Mouse (Mus musculus) brown adipose tissue, adult 24 weeks (tissue): ENCODE measurements at regions not wholly inside any gene's neighbourhood (a gene's known extent, or its start where the extent isn't known, plus 50 kb on each side); places are given as distances from the start of the nearest gene placed in this dataset.
A peak's percentile ranks its signal among the peaks of the same experiment; 100 is the strongest.

Source experiments
- H3K27ac ChIP-seq: fragments of 200-500 bp; replicated peaks from 2 replicates; pipeline ENCODE4 v1.5.1; 2012; ENCODE audit warnings: low read depth, mild to moderate bottlenecking, low read length
- H3K4me1 ChIP-seq: fragments of 200-500 bp; 2 replicates; pipeline ENCODE4 v1.6.1; 2012; ENCODE audit warnings: low read length, mixed read lengths; ENCODE audit not compliant: control insufficient read depth, insufficient read depth, insufficient read length
- H3K4me3 ChIP-seq: fragments of 200-500 bp; 2 replicates; pipeline ENCODE4 v1.5.1; 2012; ENCODE audit warnings: low read depth, mild to moderate bottlenecking, low read length, moderate library complexity; ENCODE audit not compliant: insufficient read depth

DNA sequence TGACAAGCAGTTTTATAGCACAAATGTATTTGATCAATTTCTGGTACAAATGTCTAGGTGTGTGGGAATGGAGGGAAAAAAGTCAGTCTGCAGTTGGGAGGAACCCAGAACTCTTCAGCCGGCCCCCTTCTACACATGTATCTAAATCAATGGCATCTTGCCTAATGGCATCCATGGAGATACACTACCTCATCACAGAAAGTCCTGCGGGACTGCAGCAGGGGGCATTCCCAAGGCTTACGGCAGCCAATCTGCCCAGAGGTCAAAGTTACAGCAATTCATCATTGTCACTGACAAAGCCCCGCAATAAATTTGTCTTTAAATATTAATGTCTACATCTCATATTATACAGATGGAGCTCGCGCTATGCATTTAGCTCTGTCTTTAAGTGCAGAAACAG, 135.7 kb upstream of the Arhgap5 start:
- Histone ChIP-seq H3K4me1 (peaks cover 5% of the 10 kb centered on the region), H3K4me3 (no peak overlapping the region), H3K27ac (no peak overlapping the region)

DNA sequence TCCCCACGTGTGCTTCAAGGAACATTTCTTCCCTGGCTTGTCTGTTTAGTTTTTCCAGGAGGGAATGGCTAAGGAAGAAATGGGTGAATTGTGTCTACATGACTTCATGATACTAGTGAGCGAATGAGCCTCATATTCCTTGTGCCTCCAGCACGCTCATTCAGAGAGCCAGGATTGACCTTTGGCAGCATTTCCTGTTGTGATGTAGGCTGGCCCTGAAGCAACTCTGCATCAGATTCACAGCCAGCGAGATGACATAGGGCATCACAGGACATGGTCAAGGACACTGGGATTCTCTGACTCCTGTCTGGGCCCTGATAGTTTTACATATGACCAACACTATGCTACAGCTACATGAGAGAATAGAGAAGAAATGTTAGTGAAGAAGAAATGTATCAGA, 135.3 kb upstream of the Arhgap5 start:
- H3K4me3 ChIP-seq, result no peak overlapping the region
- H3K4me1 ChIP-seq, result peaks cover 5% of the 10 kb centered on the region
- H3K27ac ChIP-seq, result no peak overlapping the region

DNA sequence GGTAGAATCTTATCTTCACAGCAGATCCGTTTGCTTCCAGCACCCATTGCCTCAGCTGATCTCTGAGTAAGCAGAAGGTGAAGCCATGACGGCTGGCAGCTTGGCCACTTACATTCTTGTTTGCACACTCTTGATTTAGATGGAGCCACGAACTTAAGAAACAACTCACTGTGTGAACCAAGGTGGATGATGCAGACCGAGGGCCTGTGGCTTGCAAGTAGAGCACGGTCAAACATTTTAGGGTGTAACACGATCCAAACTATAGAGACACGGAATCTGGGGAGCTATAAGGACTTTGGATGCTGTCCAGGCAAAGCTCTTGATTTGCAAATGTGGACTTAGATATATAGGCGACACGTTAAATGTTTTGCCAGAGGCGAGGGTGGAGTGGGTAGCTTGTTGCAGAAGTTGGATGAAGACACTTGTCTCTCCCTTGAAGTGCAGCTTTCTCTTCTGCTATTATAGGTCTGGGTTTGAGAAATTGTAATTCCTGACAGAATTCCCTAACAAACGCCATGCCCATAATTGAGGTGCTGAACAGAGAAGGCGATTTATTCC, 133.5 kb upstream of the Arhgap5 start:
- Histone ChIP-seq H3K4me1 (peaks cover 5% of the 10 kb centered on the region), H3K4me3 (no peak overlapping the region), H3K27ac (no peak overlapping the region)

DNA sequence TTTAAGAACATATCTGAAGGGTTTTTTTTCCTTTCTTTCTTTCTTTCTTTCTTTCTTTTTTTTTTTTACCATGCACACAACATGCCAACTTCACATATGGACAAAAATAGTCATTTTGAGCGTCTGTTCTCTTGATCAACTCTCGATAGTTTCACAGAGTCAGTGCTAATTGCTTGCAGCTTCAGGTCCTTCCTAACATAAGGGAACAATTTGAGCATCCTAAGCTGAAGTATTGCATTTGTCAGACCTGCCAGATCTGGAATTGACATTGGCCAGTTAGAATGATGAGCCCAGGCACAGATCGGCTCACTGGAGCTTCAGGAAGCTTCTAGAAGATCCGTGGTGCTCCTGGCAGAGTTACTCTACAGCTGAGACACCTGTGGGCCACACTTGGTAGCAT, 128.7 kb upstream of the Arhgap5 start:
- Histone ChIP-seq H3K27ac (no peak overlapping the region), H3K4me1 (peaks cover 10% of the 10 kb centered on the region), H3K4me3 (no peak overlapping the region)

DNA sequence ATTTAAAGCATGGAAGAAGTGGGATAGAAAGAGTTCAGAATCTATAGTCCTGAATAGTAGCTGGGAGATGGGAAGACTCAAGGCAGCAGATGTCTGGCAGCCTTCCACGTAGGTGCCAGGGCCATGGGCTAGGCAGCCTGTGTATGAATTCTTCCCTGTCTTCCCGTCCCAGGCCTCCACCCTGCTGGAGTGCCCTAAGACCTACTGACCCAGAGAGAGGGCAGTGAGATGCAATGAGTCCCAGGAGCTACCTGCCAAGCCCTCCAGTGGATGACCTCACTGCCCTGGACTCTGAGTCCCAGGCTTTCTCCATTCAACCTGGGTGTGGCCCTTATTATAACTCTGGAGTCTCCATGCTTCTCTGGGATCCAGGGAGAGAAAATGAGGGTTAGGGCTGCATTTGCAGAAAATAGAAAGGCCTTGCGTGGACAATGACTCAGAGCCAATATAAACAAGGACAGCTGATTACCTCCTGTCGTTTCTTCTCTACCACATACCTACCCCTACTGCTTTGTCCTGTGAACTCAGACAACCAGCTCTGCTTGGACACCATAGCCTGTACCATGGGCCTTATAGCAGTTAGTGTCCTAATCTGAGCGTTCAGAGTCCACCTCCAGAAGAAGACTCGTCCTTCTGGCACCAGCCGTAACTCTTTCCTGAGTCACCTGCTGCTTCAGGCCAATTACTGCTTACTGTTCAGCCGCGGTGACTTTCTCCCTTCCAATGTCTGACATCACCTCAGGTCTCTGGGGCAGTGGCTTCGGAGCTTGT, 126.9 kb upstream of the Arhgap5 start:
- Histone ChIP-seq H3K4me3 (no peak overlapping the region), H3K4me1 (peaks cover 12% of the 10 kb centered on the region), H3K27ac (peak overlapping the region; percentile 27; the same call in 1 of the 2 replicates)

DNA sequence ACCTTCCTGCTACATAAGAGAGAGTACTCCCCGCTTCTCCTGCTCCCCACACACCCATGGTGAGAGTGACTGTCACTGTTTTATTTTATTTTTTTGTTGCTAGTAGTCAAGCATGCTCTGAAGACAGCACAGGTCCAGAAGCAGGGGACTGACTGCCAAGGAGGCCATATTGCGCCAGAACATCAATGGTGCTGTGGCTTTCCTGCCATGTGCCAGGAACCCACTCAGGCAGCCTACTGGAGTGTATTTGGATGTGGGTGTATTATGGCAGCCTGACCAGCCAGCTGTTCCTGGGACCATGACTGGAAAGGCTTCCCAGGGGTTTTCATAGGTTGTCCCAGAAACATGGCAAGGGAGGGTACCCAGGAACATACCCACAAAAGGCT, 126.3 kb upstream of the Arhgap5 start:
- no peak overlapping the region for H3K4me3 ChIP-seq

DNA sequence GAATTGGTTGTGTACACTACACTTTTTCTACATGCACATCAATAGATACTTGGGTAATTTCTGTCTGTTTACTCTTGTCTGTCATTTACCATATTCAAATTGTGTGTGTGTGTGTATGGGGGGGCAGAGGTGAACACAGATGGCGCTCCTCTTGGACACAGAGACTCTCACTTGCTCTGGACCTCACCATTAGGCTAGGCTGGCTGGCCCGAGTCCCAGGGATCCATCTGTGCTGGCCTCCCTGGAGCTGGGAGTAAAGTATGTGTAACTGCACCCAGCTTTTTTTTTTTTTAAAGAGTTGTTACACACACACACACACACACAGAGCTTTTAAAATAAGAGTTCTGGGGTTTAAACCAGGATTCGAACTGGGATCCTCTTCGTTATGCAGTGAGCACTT, 124.5 kb upstream of the Arhgap5 start:
- no peak overlapping the region for H3K27ac ChIP-seq
- no peak overlapping the region for H3K4me3 ChIP-seq
- H3K4me1 ChIP-seq, result peaks cover 12% of the 10 kb centered on the region

More for the DNA sequence above, 126.3 kb upstream of the Arhgap5 start:
- Histone ChIP-seq H3K4me1 (peaks cover 12% of the 10 kb centered on the region), H3K27ac (peak overlapping the region; percentile 27; the same call in 1 of the 2 replicates)

DNA sequence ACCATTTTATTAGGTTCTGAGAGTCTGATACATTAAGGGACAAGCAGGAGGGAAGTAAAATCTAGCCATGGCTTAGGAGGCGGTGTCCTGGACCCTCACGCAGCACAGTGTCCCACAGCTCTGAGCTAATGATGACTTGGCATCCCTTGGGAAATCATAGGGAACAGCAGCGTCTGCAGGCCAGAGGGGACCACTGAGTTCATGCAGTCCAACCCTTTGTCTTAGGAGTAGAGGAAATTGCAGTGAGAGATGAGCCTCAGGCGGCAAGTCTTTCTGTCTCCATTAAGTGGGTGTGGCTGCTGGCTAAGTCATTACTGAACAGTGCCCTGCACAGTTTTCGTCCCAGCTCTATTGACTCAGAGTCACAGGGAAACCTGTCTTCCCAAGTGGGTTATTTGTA, 123.8 kb upstream of the Arhgap5 start:
- Histone ChIP-seq H3K4me3 (no peak overlapping the region), H3K4me1 (peaks cover 12% of the 10 kb centered on the region), H3K27ac (no peak overlapping the region)

DNA sequence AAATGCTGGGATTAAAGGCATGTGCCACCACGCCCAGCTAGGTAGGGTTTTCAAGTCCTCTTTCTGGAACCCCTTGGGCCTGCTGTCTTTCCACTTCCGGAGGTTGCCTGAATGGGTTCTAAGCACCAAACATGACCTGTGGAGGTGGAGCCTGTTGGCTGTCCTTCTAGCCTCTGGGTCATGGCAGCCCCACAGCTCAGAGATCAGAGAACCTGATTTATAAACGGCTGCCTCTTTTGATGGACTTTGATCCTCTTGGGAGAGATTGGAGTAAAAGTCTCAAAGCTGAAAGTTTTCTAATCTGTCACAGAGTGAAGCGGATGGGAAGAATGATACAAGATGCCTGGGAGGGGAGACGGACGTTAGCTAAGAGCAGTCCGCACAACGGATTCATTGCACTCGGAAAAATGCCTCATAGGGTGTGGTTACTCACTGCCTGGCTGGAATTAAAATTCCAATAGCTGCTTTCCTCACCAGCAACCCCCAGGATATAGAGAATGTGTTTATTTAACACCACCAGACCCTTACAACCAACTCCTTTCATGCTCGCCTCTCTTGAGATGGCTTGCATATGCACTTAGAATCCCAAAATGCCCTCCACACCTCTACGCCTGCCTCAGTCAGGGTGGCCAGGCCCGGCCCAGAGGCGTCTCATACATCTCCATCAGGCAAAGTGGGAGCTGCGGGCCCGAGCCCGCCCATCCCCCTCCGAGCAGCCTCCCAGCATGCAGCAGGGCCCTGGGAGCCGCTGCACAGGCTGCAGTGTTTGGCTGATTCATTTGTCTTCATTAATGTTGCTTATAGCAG, 122.4 kb upstream of the Arhgap5 start:
- H3K4me1 ChIP-seq, result peaks cover 12% of the 10 kb centered on the region
- H3K27ac ChIP-seq, result no peak overlapping the region
- H3K4me3 ChIP-seq, result no peak overlapping the region

DNA sequence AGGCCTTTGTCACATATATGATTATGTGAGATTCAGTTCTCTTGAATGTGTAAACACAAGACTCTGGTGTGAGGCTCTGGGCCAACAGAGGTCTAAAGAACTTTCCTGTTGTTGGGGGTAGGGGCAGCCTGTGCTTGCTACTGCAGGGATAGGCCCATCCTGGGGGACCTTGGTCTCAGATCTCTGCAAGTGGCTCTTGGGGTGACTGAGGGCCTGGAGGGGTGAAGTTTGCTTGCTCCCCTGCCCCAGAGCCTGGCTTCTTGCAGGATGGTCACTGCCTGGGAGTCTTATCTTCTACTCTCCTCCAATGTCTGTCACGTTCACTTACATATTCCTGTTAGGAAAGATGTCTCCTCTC, 121.8 kb upstream of the Arhgap5 start:
- no peak overlapping the region for H3K4me3 ChIP-seq
- H3K4me1 ChIP-seq, result peaks cover 8% of the 10 kb centered on the region
- no peak overlapping the region for H3K27ac ChIP-seq

DNA sequence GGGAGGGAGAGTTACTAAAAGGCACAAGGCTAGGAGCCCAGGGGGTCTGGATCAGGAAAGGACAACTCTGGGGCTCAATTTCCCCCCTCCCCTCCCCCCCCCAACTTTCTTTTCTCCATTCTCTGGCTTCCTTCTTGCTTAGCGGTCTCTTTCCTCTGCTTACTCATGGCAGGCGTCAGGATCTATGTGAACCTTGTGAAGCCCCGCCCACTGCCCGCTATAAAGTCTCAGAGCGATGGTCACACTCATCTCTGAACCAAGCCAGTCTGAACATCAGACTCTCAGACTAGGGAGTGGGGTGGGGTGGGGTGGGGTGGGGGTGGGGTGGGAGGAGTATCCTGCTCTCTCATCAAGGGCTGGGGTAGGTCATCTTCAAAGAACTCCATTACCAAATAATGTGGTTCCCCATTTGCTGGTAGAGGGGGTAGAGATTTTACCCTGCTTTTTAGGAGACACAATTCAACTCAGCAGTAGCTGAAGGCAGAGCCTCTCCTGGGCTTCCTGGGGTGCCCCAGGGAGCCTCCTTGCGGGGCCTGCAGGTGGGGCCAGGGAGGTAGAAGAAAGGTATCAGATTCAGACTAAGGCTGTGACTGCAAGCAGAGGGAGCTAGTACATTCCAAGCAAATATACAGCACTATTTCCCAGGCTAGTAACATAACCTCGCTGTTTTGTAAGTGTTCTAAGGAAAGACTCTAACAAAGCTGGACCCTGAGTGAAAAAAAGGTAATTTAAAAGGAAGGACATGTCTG, 120.8 kb upstream of the Arhgap5 start:
- H3K4me3 ChIP-seq, result no peak overlapping the region
- H3K4me1 ChIP-seq, result peaks cover 2% of the 10 kb centered on the region; the same call in 1 of the 2 replicates
- no peak overlapping the region for H3K27ac ChIP-seq

DNA sequence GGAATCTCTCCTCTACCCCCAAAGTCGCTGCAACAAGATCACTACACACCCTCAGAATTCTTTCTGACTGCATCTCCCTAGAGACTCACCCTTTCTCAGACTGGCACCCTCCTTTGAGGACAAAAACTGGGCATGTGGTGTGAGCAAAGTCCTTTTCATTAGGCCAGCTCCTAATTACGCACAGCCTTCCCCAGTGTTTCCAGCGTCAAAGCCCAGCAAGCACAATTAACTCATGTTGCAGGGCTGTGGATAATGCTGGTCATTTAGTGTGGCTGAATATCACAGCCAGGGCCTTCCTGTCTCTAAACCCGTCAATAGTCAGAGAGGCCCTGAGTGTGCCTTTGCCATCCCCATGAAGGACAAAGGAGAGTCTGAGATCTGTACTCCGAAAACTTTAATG, 114.2 kb upstream of the Arhgap5 start:
- Histone ChIP-seq H3K4me1 (peaks cover 9% of the 10 kb centered on the region), H3K27ac (peak overlapping the region; percentile 63), H3K4me3 (no peak overlapping the region)

DNA sequence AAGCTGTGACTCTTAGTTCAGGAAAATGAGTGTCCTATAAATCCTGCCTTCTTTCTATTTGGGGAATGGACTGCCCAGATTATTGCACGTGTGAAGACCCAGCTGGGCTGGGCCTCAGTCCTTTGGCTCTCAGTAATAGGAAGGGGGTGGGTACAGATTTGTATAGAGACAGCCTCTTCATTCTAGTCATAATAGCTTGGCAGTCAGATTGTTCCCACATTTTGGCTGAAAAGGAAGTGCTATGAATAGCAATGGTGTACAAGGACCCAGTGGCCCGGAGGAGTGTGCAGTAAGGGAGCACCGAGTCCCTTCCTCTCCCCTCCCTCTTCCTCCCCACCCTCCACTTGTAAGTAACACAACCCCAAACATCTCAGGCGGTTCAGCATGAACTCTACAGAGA, 113.5 kb upstream of the Arhgap5 start:
- Histone ChIP-seq H3K4me3 (no peak overlapping the region), H3K27ac (peak overlapping the region; percentile 68), H3K4me1 (peaks cover 9% of the 10 kb centered on the region)

DNA sequence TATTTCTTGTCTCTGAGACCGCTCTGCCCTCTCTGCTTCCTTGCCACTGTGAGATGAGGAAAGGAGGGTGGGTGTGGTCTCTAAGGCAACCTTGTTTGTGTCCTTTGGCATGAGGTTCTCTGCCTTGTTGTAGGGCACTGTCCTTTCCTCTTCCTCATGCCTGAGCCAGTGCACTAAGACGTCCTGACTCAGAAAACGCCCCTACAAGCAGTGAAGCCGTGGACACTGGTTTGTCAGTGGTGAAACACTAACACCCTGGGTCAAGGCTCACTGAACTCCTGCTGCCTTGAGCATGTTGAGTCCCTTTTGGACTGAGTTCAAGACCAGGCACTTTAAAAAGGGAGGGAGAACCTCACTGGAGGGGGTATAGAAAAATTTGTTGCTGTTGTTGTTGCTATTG, 111.1 kb upstream of the Arhgap5 start:
- no peak overlapping the region for H3K4me3 ChIP-seq
- H3K4me1 ChIP-seq, result peaks cover 20% of the 10 kb centered on the region
- H3K27ac ChIP-seq, result no peak overlapping the region
